Mouse (Mus musculus): Measurements from ENCODE around the gene Atp2a3. TPM values are rescaled to one million over a fixed set of nuclear protein-coding genes. Genes with fewer than 3 reads are reported as not detected.

Gene Atp2a3
- total RNA-seq, 2 experiments from 2014 or later: 6.6 to 8.5 TPM

- no peak for DNase-seq (ENCODE audit: low spot score in 2 of 2)
Measured at GRCm38 (mm10) chr11:72997529-72998326, 36.8 kb downstream of the Atp2a3 start.

- no peak for DNase-seq (ENCODE audit: low spot score in 2 of 2)
Measured at GRCm38 (mm10) chr11:72998771-72999170, 37.8 kb downstream of the Atp2a3 start, which contains the start of gene P2rx1. Gene P2rx1 (plus strand): TSS chr11:72999103.

GRCm38 (mm10) chr11:73001029-73001428, 40.1 kb downstream of the Atp2a3 start:
- DNase-seq (ENCODE audit: low spot score in 2 of 2): peak; percentile 67 to 75

- DNase-seq (ENCODE audit: low spot score in 2 of 2): peak in 1 of 2 experiments; percentile 39
Measured at GRCm38 (mm10) chr11:73006377-73006776, 45.4 kb downstream of the Atp2a3 start.

GRCm38 (mm10) chr11:73007113-73007512, 46.1 kb downstream of the Atp2a3 start:
- no peak for DNase-seq (ENCODE audit: low spot score in 2 of 2)

GRCm38 (mm10) chr11:73007698-73008481, 46.9 kb downstream of the Atp2a3 start:
- DNase-seq (ENCODE audit: low spot score in 2 of 2): peak; percentile 53 to 66

- DNase-seq (ENCODE audit: low spot score in 2 of 2): no peak
Measured at GRCm38 (mm10) chr11:73008826-73009225, 47.9 kb downstream of the Atp2a3 start.

GRCm38 (mm10) chr11:73009531-73010274, 48.7 kb downstream of the Atp2a3 start:
- DNase-seq (ENCODE audit: low spot score in 2 of 2): no peak

- DNase-seq (ENCODE audit: low spot score in 2 of 2): no peak
Measured at GRCm38 (mm10) chr11:73013981-73014380, 53.0 kb downstream of the Atp2a3 start.

- DNase-seq (ENCODE audit: low spot score in 2 of 2): peak; percentile 49 to 76
Measured at GRCm38 (mm10) chr11:73014831-73015344, 53.9 kb downstream of the Atp2a3 start.

- DNase-seq (ENCODE audit: low spot score in 2 of 2): peak; percentile 55 to 65
Measured at GRCm38 (mm10) chr11:73015391-73016102, 54.6 kb downstream of the Atp2a3 start.

GRCm38 (mm10) chr11:73016103-73016420, 55.1 kb downstream of the Atp2a3 start:
- no peak for DNase-seq (ENCODE audit: low spot score in 2 of 2)

GRCm38 (mm10) chr11:73018471-73019146, 57.6 kb downstream of the Atp2a3 start, which contains the start of gene Camkk1:
Gene Camkk1 (plus strand): TSS chr11:73019008.
- DNase-seq (ENCODE audit: low spot score in 2 of 2): peak; percentile 92 to 96

- peak; percentile 81 to 89 for DNase-seq (ENCODE audit: low spot score in 2 of 2)
Measured at GRCm38 (mm10) chr11:73019147-73019795, 58.3 kb downstream of the Atp2a3 start.

GRCm38 (mm10) chr11:73020953-73021800, 60.2 kb downstream of the Atp2a3 start:
- peak; percentile 45 to 53 for DNase-seq (ENCODE audit: low spot score in 2 of 2)

- peak; percentile 92 for DNase-seq (ENCODE audit: low spot score in 2 of 2)
Measured at GRCm38 (mm10) chr11:73023099-73023498, 62.1 kb downstream of the Atp2a3 start.

GRCm38 (mm10) chr11:73023827-73024226, 62.9 kb downstream of the Atp2a3 start:
- no peak for DNase-seq (ENCODE audit: low spot score in 2 of 2)

- DNase-seq (ENCODE audit: low spot score in 2 of 2): no peak
Measured at GRCm38 (mm10) chr11:73024236-73024904, 63.4 kb downstream of the Atp2a3 start.

Data from left cerebral cortex, adult 18-20 months (tissue).